Mouse (Mus musculus): ENCODE results near the gene Psmd11. TPM values are rescaled to one million over a fixed set of nuclear protein-coding genes. Genes with fewer than 3 reads are reported as not detected.
"Not testable (repeated sequence)": the region's sequence is repeated elsewhere in the genome, so short reads cannot be mapped to it uniquely, and the experiment has no call there.

Gene Psmd11
- polyA plus RNA-seq, 1 experiment from 2014 or later = 336 TPM

- Histone ChIP-seq H3K36me3 (ENCODE audit: control insufficient read depth, insufficient read depth) (peaks cover 12% of the 10 kb centered on the region), H3K9ac (replicated peaks; ENCODE audit: low read depth, low read length) (no peak overlapping the region), H3K27ac (ENCODE audit: low read length) (no peak overlapping the region), H3K4me3 (replicated peaks; ENCODE audit: low read length) (no peak overlapping the region), H3K4me1 (replicated peaks; ENCODE audit: control insufficient read depth, insufficient read depth, low read length) (no peaks in the 10 kb centered on the region), H3K9me3 (ENCODE audit: control insufficient read depth, low read length) (no peaks in the 10 kb centered on the region), H3K4me2 (ENCODE audit: low read length) (no peak overlapping the region), H3K27me3 (replicated peaks; ENCODE audit: control insufficient read depth, insufficient read depth, low read length) (no peaks in the 10 kb centered on the region)
- 100% methylated on average over 1 of the region's 1 CpGs for WGBS
- ATAC-seq = no peak
Measured at GRCm38 (mm10) chr11:80453198-80453597, 24.8 kb downstream of the Psmd11 start.

- not testable (repeated sequence) for H3K4me2 ChIP-seq (ENCODE audit: low read length); H3K9ac ChIP-seq (replicated peaks; ENCODE audit: low read depth, low read length); H3K4me3 ChIP-seq (replicated peaks; ENCODE audit: low read length); H3K4me1 ChIP-seq (replicated peaks; ENCODE audit: control insufficient read depth, insufficient read depth, low read length); H3K27me3 ChIP-seq (replicated peaks; ENCODE audit: control insufficient read depth, insufficient read depth, low read length); ATAC-seq; H3K27ac ChIP-seq (ENCODE audit: low read length); H3K9me3 ChIP-seq (ENCODE audit: control insufficient read depth, low read length)
- peaks cover 30% of the 10 kb centered on the region for H3K36me3 ChIP-seq (ENCODE audit: control insufficient read depth, insufficient read depth)
- WGBS = 90% methylated on average over 4 of the region's 4 CpGs
Measured at GRCm38 (mm10) chr11:80463605-80464130, 35.3 kb downstream of the Psmd11 start.

GRCm38 (mm10) chr11:80471836-80472605, 43.6 kb downstream of the Psmd11 start:
- Histone ChIP-seq H3K4me2 (ENCODE audit: low read length) (no peak overlapping the region), H3K9ac (replicated peaks; ENCODE audit: low read depth, low read length) (no peak overlapping the region), H3K36me3 (ENCODE audit: control insufficient read depth, insufficient read depth) (peaks cover 9% of the 10 kb centered on the region; the same call in 1 of the 2 replicates), H3K27ac (ENCODE audit: low read length) (peak overlapping the region; percentile 88), H3K4me3 (replicated peaks; ENCODE audit: low read length) (no peak overlapping the region), H3K9me3 (ENCODE audit: control insufficient read depth, low read length) (no peaks in the 10 kb centered on the region), H3K27me3 (replicated peaks; ENCODE audit: control insufficient read depth, insufficient read depth, low read length) (no peaks in the 10 kb centered on the region), H3K4me1 (replicated peaks; ENCODE audit: control insufficient read depth, insufficient read depth, low read length) (peaks cover 12% of the 10 kb centered on the region)
- WGBS = 73% methylated on average over 16 of the region's 16 CpGs
- no peak for ATAC-seq

GRCm38 (mm10) chr11:80474175-80474691, 45.8 kb downstream of the Psmd11 start:
- H3K4me3 ChIP-seq (replicated peaks; ENCODE audit: low read length) = no peak overlapping the region
- 43% methylated on average over 2 of the region's 2 CpGs for WGBS
- H3K4me1 ChIP-seq (replicated peaks; ENCODE audit: control insufficient read depth, insufficient read depth, low read length) = peaks cover 12% of the 10 kb centered on the region
- no peaks in the 10 kb centered on the region for H3K27me3 ChIP-seq (replicated peaks; ENCODE audit: control insufficient read depth, insufficient read depth, low read length)
- no peak for ATAC-seq
- H3K27ac ChIP-seq (ENCODE audit: low read length) = 0 out of 2 replicates have a peak overlapping the region, but pooled peaks have one; percentile 16
- H3K9ac ChIP-seq (replicated peaks; ENCODE audit: low read depth, low read length) = peak overlapping the region; percentile 22; the same call in 1 of the 2 replicates
- H3K36me3 ChIP-seq (ENCODE audit: control insufficient read depth, insufficient read depth) = peaks cover 8% of the 10 kb centered on the region; the same call in 1 of the 2 replicates
- no peaks in the 10 kb centered on the region for H3K9me3 ChIP-seq (ENCODE audit: control insufficient read depth, low read length)
- H3K4me2 ChIP-seq (ENCODE audit: low read length) = no peak overlapping the region

GRCm38 (mm10) chr11:80474846-80475245, 46.4 kb downstream of the Psmd11 start:
- WGBS = 91% methylated on average over 11 of the region's 11 CpGs
- no peak overlapping the region for H3K4me2 ChIP-seq (ENCODE audit: low read length)
- no peaks in the 10 kb centered on the region for H3K9me3 ChIP-seq (ENCODE audit: control insufficient read depth, low read length)
- H3K9ac ChIP-seq (replicated peaks; ENCODE audit: low read depth, low read length) = no peak overlapping the region
- H3K36me3 ChIP-seq (ENCODE audit: control insufficient read depth, insufficient read depth) = peaks cover 6% of the 10 kb centered on the region; the same call in 1 of the 2 replicates
- H3K4me3 ChIP-seq (replicated peaks; ENCODE audit: low read length) = no peak overlapping the region
- no peaks in the 10 kb centered on the region for H3K27me3 ChIP-seq (replicated peaks; ENCODE audit: control insufficient read depth, insufficient read depth, low read length)
- peaks cover 13% of the 10 kb centered on the region for H3K4me1 ChIP-seq (replicated peaks; ENCODE audit: control insufficient read depth, insufficient read depth, low read length)
- ATAC-seq = no peak
- no peak overlapping the region for H3K27ac ChIP-seq (ENCODE audit: low read length)

GRCm38 (mm10) chr11:80475544-80475943, 47.1 kb downstream of the Psmd11 start:
- Histone ChIP-seq H3K27me3 (replicated peaks; ENCODE audit: control insufficient read depth, insufficient read depth, low read length) (no peaks in the 10 kb centered on the region), H3K4me3 (replicated peaks; ENCODE audit: low read length) (no peak overlapping the region), H3K9me3 (ENCODE audit: control insufficient read depth, low read length) (no peaks in the 10 kb centered on the region), H3K9ac (replicated peaks; ENCODE audit: low read depth, low read length) (no peak overlapping the region), H3K4me1 (replicated peaks; ENCODE audit: control insufficient read depth, insufficient read depth, low read length) (peaks cover 17% of the 10 kb centered on the region), H3K36me3 (ENCODE audit: control insufficient read depth, insufficient read depth) (peaks cover 6% of the 10 kb centered on the region; the same call in 1 of the 2 replicates), H3K27ac (ENCODE audit: low read length) (0 out of 2 replicates have a peak overlapping the region, but pooled peaks have one; percentile 10), H3K4me2 (ENCODE audit: low read length) (no peak overlapping the region)
- 86% methylated on average over 9 of the region's 9 CpGs for WGBS
- no peak for ATAC-seq

GRCm38 (mm10) chr11:80476222-80477189, 48.1 kb downstream of the Psmd11 start, which contains the start of gene Cdk5r1:
Cdk5r1 (plus strand) TSS chr11:80477023.
- H3K9ac ChIP-seq (replicated peaks; ENCODE audit: low read depth, low read length) = peak within 1 kb of the TSS; percentile 99
- H3K4me1 ChIP-seq (replicated peaks; ENCODE audit: control insufficient read depth, insufficient read depth, low read length) = peaks cover 23% of the 10 kb centered on the region
- H3K27ac ChIP-seq (ENCODE audit: low read length) = peak within 1 kb of the TSS; percentile 99
- H3K27me3 ChIP-seq (replicated peaks; ENCODE audit: control insufficient read depth, insufficient read depth, low read length) = no peaks in the 10 kb centered on the region
- under 1% methylated on average over 64 of the region's 116 CpGs for WGBS
- ATAC-seq = peak; percentile 88
- no peaks in the 10 kb centered on the region for H3K9me3 ChIP-seq (ENCODE audit: control insufficient read depth, low read length)
- peaks cover 7% of the 10 kb centered on the region; the same call in 1 of the 2 replicates for H3K36me3 ChIP-seq (ENCODE audit: control insufficient read depth, insufficient read depth)
- H3K4me2 ChIP-seq (ENCODE audit: low read length) = peak within 1 kb of the TSS; percentile 97
- peak within 1 kb of the TSS; percentile 93 for H3K4me3 ChIP-seq (replicated peaks; ENCODE audit: low read length)

GRCm38 (mm10) chr11:80477341-80478199, 49.2 kb downstream of the Psmd11 start:
- 9% methylated on average over 55 of the region's 55 CpGs for WGBS
- Histone ChIP-seq H3K27ac (ENCODE audit: low read length) (peak overlapping the region; percentile 99), H3K4me2 (ENCODE audit: low read length) (peak overlapping the region; percentile 97), H3K4me3 (replicated peaks; ENCODE audit: low read length) (peak overlapping the region; percentile 93), H3K36me3 (ENCODE audit: control insufficient read depth, insufficient read depth) (peaks cover 7% of the 10 kb centered on the region; the same call in 1 of the 2 replicates), H3K9me3 (ENCODE audit: control insufficient read depth, low read length) (no peaks in the 10 kb centered on the region), H3K9ac (replicated peaks; ENCODE audit: low read depth, low read length) (peak overlapping the region; percentile 99), H3K4me1 (replicated peaks; ENCODE audit: control insufficient read depth, insufficient read depth, low read length) (peaks cover 29% of the 10 kb centered on the region), H3K27me3 (replicated peaks; ENCODE audit: control insufficient read depth, insufficient read depth, low read length) (no peaks in the 10 kb centered on the region)
- peak; percentile 22 for ATAC-seq

Measured in forebrain, embryonic 16.5 days (tissue).